Mouse (Mus musculus): ENCODE results near the gene Rd3l. TPM values are rescaled to one million over a fixed set of nuclear protein-coding genes. Genes with fewer than 3 reads are reported as not detected.
A peak's percentile ranks its signal among the peaks of the same experiment; 100 is the strongest.

Rd3l gene
- total and polyA plus RNA-seq, 3 experiments: 0.08 TPM; not detected in 2

- Histone ChIP-seq H3K79me2 (ENCODE audit: control insufficient read depth, insufficient read depth, low read length, poor library complexity) (no peaks in the 10 kb centered on the region), H3K9ac (ENCODE audit: control insufficient read depth, low read depth, low read length, poor library complexity, severe bottlenecking) (no peak overlapping the region), H3K4me3 (ENCODE audit: control insufficient read depth in 1 of 2, insufficient read depth in 1 of 2, low read depth in 2 of 2, low read length in 2 of 2) (no peak overlapping the region), H3K36me3 (ENCODE audit: control insufficient read depth in 1 of 2, insufficient read depth in 2 of 2, low read length in 2 of 2) (no peaks in the 10 kb centered on the region), H3K4me1 (ENCODE audit: control insufficient read depth in 1 of 2, insufficient read depth in 2 of 2, low read length in 2 of 2) (no peaks in the 10 kb centered on the region), H3K27me3 (ENCODE audit: control insufficient read depth in 1 of 2, insufficient read depth in 2 of 2, low read length in 2 of 2) (no peaks in the 10 kb centered on the region), H3K27ac (ENCODE audit: control insufficient read depth, low read depth, low read length) (no peak overlapping the region), H3K9me3 (replicated peaks; ENCODE audit: insufficient read depth, low read length) (peaks cover 8% of the 10 kb centered on the region)
- DNase-seq (ENCODE audit: low read depth, low spot score): no peak
- TF ChIP-seq USF2 (IDR thresholded peaks at IDR 0.05; ENCODE audit: borderline replicate concordance in 1 of 2, insufficient read depth in 1 of 2, low read depth in 1 of 2, low read length in 2 of 2) (0 out of 4 replicates have a peak, but pooled peaks of 1 of the 2 experiments have one; percentile 17), MXI1 (IDR thresholded peaks at IDR 0.05; ENCODE audit: low read depth, low read length) (no peak), MYB (IDR thresholded peaks at IDR 0.05; ENCODE audit: low read depth, low read length) (no peak)
Measured at GRCm38 (mm10) chr12:112024581-112025310, 43.6 kb upstream of the Rd3l start.

- no peak for DNase-seq (ENCODE audit: low read depth, low spot score)
- Histone ChIP-seq H3K79me2 (ENCODE audit: control insufficient read depth, insufficient read depth, low read length, poor library complexity) (no peaks in the 10 kb centered on the region), H3K4me1 (ENCODE audit: control insufficient read depth in 1 of 2, insufficient read depth in 2 of 2, low read length in 2 of 2) (no peaks in the 10 kb centered on the region), H3K27me3 (ENCODE audit: control insufficient read depth in 1 of 2, insufficient read depth in 2 of 2, low read length in 2 of 2) (no peaks in the 10 kb centered on the region), H3K36me3 (ENCODE audit: control insufficient read depth in 1 of 2, insufficient read depth in 2 of 2, low read length in 2 of 2) (no peaks in the 10 kb centered on the region), H3K4me3 (ENCODE audit: control insufficient read depth in 1 of 2, insufficient read depth in 1 of 2, low read depth in 2 of 2, low read length in 2 of 2) (no peak overlapping the region), H3K9ac (ENCODE audit: control insufficient read depth, low read depth, low read length, poor library complexity, severe bottlenecking) (no peak overlapping the region), H3K27ac (ENCODE audit: control insufficient read depth, low read depth, low read length) (no peak overlapping the region), H3K9me3 (replicated peaks; ENCODE audit: insufficient read depth, low read length) (peaks cover 8% of the 10 kb centered on the region)
- peak; percentile 84 for TF ChIP-seq ZKSCAN1 (IDR thresholded peaks at IDR 0.05; ENCODE audit: low read depth, low read length)
- TF ChIP-seq POLR2AphosphoS2 (IDR thresholded peaks at IDR 0.05; ENCODE audit: low read length): no peak
- no peak for TF ChIP-seq MXI1 (IDR thresholded peaks at IDR 0.05; ENCODE audit: low read depth, low read length)
- TF ChIP-seq USF2 (IDR thresholded peaks at IDR 0.05; ENCODE audit: borderline replicate concordance in 1 of 2, insufficient read depth in 1 of 2, low read depth in 1 of 2, low read length in 2 of 2): no peak
Measured at GRCm38 (mm10) chr12:112023306-112023705, 42.2 kb upstream of the Rd3l start.

- H3K79me2 ChIP-seq (ENCODE audit: control insufficient read depth, insufficient read depth, low read length, poor library complexity): no peaks in the 10 kb centered on the region
- no peak overlapping the region for H3K9ac ChIP-seq (ENCODE audit: control insufficient read depth, low read depth, low read length, poor library complexity, severe bottlenecking)
- H3K4me1 ChIP-seq (ENCODE audit: control insufficient read depth in 1 of 2, insufficient read depth in 2 of 2, low read length in 2 of 2): no peaks in the 10 kb centered on the region
- no peak overlapping the region for H3K4me3 ChIP-seq (ENCODE audit: control insufficient read depth in 1 of 2, insufficient read depth in 1 of 2, low read depth in 2 of 2, low read length in 2 of 2)
- no peaks in the 10 kb centered on the region for H3K36me3 ChIP-seq (ENCODE audit: control insufficient read depth in 1 of 2, insufficient read depth in 2 of 2, low read length in 2 of 2)
- H3K27ac ChIP-seq (ENCODE audit: control insufficient read depth, low read depth, low read length): no peak overlapping the region
- H3K27me3 ChIP-seq (ENCODE audit: control insufficient read depth in 1 of 2, insufficient read depth in 2 of 2, low read length in 2 of 2): no peaks in the 10 kb centered on the region
- TF ChIP-seq SIN3A (IDR thresholded peaks at IDR 0.05; ENCODE audit: low read length) (no peak), TAL1 (IDR thresholded peaks at IDR 0.05; ENCODE audit: low read length) (no peak), E2F4 (IDR thresholded peaks at IDR 0.05; ENCODE audit: borderline replicate concordance, low read depth, low read length) (no peak), USF2 (IDR thresholded peaks at IDR 0.05; ENCODE audit: borderline replicate concordance in 1 of 2, insufficient read depth in 1 of 2, low read depth in 1 of 2, low read length in 2 of 2) (no peak), KAT2A (conservative IDR thresholded peaks at IDR 0.05; ENCODE audit: low read depth, low read length) (no peak), TCF12 (IDR thresholded peaks at IDR 0.05; ENCODE audit: low read depth, low read length) (no peak), SMC3 (IDR thresholded peaks at IDR 0.05; ENCODE audit: low read depth, low read length) (no peak), ZC3H11A (IDR thresholded peaks at IDR 0.05; ENCODE audit: low read depth, low read length) (no peak), ELF1 (IDR thresholded peaks at IDR 0.05; ENCODE audit: low read depth, low read length) (no peak), CHD1 (IDR thresholded peaks at IDR 0.05; ENCODE audit: low read depth, low read length) (no peak), NRF1 (IDR thresholded peaks at IDR 0.05; ENCODE audit: insufficient read depth, low read depth, low read length, poor library complexity, severe bottlenecking) (no peak), USF1 (IDR thresholded peaks at IDR 0.05; ENCODE audit: low read depth, low read length) (no peak), EP300 (IDR thresholded peaks at IDR 0.05; ENCODE audit: low read depth in 1 of 2, low read length in 2 of 2) (no peak)
- H3K9me3 ChIP-seq (replicated peaks; ENCODE audit: insufficient read depth, low read length): peaks cover 3% of the 10 kb centered on the region; the same call in 1 of the 2 replicates
- no peak for DNase-seq (ENCODE audit: low read depth, low spot score)
Measured at GRCm38 (mm10) chr12:112016346-112016745, 35.2 kb upstream of the Rd3l start.
